Mouse (Mus musculus) left cerebral cortex, postnatal 36 days (tissue): ENCODE measurements around the gene Rbck1. TPM values are rescaled to one million over a fixed set of nuclear protein-coding genes. Genes with fewer than 3 reads are reported as not detected.

Experiments used
- DNase-seq, 2 experiments: peaks; one replicate each; pipeline ENCODE4 v3.0.0; 2021 to 2022; ENCODE audit warnings: low spot score in 2 of 2, mixed read lengths in 1 of 2
- intact Hi-C: fragments of 180-260 bp; cut with DNase I; formaldehyde crosslinking; loops from one replicate; pipeline ENCODE4 v1.15.1; 2025
- total RNA-seq, 2 experiments: library from RNA; stranded (reverse); gene quantifications; 2 replicates each; pipeline ENCODE4 v1.2.3; 2021

Gene Rbck1
- total RNA-seq, 2 experiments from 2014 or later, result 92.3 to 124 TPM

DNA sequence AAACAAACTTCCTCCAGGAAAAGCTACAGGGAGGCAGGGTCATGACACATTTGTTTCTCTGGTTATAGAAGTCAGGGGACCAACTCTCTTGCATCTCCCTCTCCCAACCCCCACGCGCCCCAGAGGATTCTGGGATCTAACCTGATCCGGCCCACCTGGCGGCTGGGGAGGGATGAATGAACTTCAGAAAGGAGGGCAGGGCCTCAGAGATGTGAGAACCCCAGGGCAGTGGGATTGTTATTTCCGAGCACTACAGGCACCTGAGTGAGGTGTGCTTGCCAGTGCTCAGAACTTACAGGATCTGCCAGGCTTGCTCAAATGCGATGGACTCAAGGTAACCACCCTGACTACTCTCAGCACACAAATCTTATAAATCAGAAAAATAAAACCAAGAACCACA, 12.9 kb upstream of the Rbck1 start:
- no peak for DNase-seq
- intact Hi-C loops, result no loop called here

DNA sequence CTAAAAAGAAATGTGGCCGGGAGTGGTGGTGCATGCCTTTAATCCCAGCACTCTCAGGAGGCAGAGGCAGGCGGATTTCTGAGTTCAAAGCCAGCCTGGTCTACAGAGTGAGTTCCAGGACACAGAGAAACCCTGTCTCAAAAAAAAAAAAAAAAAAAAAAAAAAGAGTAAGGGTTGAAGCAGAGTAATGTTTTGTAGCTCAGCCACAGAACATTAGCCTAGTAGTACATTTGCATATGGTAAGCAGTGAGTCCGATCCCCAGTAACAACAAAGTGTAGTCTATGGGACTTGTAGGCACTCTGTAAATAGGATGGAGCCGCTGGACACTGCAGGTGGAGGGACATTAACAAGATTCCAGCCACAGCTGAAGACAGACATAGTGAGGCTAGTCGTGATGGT, 12.5 kb upstream of the Rbck1 start:
- DNase-seq, result no peak
- intact Hi-C loops, result no loop called here

DNA sequence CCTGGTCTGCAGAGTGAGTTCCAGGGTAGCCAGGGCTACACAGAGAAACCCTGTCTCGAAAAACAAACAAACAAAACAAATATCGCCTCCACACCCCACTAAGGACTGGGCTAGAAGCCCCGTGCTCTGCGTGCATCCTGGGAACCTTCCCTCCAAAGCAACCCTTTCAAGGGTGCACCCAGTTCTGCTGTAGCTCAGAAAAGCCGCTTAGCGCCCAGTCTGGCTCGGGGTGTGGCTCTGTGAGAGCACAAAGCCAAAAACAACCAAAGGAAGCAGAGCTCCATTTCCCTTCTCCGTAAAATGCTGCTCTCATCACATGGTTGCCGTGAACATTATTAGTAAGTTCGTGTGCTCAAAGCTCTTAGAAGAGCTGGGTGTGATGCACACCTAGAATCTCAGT, 11.9 kb upstream of the Rbck1 start:
- no peak for DNase-seq
- intact Hi-C loops, result no loop called here

DNA sequence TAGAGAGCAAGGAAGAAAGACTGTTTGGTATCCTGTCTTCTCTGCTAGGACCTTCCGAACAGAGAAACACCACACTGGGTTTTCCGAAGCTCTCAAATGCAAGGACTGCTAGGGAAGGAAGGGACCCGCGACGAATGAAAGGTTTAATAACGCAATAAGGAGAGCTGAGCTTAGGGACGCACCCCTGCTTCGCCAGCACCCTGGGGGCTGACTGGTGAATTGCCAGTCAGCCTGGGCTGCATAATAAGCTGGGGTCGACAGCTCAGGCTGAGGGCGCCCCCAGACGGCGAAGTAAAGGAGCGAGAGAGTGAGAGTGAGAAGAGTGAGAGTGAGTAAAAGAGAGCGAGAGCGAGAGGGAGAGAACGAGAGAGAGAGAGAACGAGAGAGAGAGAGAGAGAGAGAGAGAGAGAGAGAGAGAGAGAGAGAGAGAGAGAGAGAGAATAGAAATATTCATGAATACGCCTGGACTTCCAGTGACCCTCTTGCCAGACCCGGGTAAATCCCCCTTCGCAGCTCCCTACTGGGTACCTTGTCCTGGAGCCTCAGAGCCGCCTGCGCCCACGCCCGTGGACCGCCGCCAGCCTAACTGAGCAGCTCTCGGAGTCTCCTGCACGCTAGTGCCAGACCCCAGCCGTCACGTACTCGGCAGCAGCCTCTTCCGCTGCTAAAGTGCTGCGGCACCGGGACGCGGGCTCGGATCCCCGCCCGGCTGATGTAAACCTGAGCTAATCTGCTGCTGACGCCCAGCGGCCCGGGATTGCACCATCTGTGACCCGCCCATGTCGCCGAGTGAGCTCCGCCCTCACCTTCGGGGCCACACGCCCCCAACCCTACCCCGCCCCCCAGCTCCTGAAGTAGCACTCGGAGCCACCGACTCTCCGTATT, 11.1 kb upstream of the Rbck1 start, which contains the start of gene Trib3:
Trib3 (minus strand) TSS at position 704 of the 885 bp plus-strand sequence.
- intact Hi-C loops, result no loop called here
- peak; percentile 57 to 59 for DNase-seq

DNA sequence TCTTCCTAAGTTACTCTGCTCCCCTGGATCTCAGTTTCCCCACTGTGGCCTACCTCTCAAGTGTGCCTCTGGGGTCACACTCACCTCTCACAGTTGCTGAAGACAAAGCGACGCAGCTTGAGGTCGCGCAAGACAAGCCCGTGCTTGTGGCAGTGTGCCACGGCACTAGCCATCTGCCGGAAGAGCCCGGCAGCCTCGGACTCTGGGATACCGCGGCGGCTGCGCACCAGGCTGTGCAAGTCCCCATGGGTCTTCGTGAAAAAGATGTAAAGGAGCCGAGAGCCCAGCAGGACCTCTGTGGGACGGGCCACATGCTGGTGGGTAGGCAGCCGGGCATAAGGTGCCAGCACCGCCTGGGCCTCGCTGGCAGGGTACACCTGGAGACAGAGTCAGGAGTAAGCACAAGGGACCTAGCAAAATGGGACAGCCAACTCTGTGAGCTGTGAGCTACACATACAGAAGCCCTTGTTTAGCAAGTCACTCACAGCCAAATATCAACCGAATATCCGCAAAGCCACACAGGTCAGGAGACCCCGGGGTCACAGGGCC, 7.3 kb upstream of the Rbck1 start:
- no peak for DNase-seq
- intact Hi-C loops, result no loop called here

DNA sequence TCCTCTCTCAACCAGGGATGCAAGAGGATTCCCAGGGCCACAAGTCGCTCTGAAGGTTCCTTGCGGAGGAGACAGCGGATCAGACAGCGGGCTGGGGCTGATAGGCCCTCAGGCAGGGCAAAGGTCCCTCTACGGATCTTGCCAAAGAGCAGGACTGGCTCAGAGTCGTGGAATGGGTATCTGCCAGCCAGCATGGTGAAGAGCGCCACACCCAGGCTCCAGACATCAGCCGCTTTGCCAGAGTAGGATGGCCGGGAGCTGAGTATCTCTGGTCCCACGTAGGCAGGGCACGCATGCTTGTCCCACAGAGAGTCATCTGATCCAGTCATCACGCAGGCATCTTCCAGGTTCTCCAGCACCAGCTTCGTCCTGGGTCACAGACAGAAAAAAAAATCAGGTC, 5.9 kb upstream of the Rbck1 start:
- DNase-seq, result no peak
- intact Hi-C loops, result no loop called here

DNA sequence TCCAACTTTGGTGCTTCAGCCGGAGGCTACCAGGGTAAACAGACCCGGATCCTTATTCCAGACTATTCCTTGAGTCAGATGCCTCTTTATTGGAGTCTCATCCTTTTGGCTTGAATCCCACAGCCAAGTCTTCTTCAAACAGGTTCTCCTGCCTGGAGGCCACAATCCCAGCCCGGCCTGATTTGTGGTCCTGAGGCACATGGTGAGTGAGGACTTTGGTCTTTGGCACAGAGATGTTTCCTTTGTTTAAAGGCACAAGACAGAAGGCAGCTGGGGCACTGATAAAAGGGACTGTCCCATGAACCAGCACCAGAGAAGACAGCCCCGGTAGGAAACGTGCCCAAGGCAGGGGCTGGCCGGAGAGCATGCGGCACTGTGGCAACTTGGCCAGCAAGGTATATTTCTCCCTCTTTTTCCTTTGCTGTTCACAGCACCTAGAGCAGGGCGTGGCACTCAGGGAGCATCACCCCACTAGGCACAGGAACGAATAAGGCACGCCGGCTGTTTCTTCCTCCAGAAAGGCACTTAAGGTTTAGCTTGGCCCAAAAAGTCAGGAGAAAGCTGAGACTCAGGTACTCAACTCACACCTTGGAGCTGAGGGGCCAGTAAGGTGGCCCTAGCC, 5.2 kb upstream of the Rbck1 start:
- intact Hi-C loops, result no loop called here
- no peak for DNase-seq

DNA sequence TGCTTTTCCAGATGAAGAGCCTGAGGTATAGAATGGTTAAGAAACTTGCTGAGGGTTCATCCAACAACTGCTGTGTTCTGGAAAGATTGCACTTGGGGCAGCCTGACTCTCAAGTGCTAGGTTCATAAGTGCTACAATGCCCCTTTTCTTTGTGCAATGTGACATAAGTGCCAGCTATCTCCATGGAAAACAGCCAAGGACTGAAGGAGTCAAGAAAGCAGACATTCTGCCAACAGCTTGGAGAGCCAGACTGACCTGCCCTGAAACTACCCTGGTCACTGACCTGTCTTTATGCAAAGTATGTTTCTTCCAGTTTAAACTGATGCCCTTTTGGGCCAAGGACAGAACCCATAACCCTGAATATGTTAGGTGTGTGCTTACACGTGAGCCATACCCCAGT, 4.4 kb upstream of the Rbck1 start:
- intact Hi-C loops, result no loop called here
- no peak for DNase-seq

DNA sequence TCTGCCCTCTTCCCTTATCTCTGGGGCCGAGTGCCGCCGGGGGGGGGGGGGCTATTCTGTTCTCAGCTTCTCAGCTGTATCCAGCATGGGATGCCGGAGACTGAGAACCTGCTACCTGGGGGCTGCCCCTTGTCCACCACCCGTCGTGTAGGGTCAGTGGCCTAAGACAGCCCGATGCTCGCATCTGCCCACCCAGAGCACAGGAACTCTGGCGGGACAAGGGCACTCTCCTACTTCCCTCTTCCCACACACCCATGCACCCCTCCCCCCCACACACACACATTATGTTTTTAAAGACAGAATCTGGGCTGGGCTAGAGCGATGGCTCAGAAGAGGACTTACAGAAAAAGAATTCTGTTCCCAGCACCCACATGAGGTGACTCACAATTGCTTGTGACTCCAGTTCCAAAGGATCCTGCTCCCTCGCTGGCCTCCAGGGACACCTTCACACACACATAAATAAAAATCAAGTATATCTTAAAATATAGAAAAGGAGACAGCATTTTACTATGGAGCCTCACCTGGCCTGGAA, 2.9 kb upstream of the Rbck1 start:
- DNase-seq, result no peak
- intact Hi-C loops, result no loop called here

DNA sequence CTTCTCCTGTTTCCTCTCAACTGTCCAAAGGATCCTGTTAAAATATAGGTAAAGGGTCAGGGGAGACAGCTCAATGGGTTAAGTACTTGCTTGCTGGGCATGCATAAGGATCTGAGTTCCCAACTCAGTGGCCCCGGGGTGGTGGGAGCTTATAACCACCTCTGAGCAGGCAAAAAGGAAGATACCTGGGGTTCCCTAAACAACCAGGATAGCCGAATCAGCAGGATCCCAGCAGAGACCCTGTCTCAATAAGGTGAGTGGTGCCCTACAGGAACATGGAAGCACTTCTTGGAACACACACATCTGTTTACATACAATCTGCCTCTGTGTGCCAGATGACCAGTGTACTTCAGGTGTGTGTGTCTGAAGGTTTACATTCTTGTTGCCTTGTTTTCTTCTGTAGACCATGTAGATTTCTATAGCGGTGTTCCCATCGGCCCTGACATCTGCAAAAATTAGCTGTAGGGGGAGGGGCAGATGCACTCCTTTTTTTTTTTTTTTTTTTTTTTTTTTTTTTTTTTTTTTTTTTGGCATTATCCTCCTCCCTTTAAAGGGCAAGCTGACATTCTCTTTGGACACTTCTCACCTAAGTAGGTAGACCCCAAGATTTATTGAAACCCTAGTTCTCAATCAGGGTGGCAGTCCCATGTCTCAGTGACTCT, 1.0 kb upstream of the Rbck1 start:
- no peak for DNase-seq
- intact Hi-C loops, result no loop called here

DNA sequence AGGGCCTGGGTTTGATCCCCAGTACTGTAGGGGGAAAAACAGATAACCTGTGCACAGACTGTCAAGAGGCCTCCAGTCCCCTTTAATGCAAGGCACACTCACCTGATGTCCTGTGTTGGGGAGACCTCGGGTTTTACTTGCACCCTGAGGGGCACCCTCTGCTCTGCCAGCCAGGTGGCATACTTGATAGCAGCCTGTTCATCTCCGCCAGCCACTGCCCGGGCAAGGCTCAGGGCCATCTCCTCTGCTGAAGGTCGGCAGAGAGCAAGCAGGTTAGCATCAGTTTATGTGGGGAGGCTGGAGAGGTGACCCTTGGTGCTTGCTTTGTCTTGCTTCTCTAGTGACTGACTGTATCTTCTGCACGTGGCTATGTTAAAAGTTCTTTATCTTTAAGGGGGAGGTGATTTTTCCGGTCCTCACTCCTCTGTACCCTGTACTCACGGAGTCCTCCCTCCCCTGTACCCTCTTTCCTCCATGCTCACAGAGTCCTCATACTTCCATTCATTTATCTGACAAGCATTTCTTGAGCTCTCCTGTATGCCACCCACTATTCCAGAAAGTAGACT, 1.5 kb downstream of the Rbck1 start:
- intact Hi-C loops, result no loop called here
- DNase-seq, result no peak

DNA sequence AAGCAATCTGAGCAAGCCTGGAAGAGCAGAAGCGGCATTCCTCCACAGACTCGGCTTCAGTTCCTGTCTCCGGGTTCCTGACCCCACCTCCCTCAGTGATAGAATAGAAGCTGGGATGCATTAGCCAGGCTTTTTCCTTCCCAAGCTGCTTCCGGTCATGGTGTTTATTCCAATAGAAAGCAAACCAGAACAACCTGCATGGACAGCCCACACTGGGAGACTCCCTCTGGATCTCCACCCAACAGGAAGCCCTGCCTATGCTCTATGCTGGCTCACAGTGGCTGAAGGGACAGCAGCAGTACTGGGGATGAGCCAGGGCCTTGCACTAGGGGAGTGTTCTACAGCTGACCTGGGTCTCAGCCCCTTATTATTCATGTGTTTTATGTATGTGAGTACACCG, 4.5 kb downstream of the Rbck1 start:
- intact Hi-C loops, result no loop called here

DNA sequence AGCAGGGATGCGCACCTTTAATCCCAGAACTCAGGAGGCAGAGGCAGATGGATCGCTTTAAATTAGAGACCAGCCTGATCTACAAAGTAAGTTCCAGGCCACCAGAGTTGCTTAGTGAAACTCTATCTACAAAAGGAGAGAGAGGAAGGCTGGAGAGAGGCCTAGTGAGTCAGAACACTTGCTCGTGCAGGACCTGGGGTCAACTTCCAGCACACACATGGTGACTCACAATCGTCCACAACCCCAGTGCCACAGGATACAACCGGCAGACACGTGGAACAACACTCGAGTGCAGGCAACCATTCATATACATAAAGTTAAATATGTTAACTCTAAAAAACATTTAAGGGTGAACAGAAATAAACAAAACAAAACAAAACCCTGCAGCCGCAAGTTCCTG, 5.8 kb downstream of the Rbck1 start:
- no peak for DNase-seq
- intact Hi-C loops, result no loop called here

More for the DNA sequence above, 4.5 kb downstream of the Rbck1 start:
- DNase-seq, result no peak

DNA sequence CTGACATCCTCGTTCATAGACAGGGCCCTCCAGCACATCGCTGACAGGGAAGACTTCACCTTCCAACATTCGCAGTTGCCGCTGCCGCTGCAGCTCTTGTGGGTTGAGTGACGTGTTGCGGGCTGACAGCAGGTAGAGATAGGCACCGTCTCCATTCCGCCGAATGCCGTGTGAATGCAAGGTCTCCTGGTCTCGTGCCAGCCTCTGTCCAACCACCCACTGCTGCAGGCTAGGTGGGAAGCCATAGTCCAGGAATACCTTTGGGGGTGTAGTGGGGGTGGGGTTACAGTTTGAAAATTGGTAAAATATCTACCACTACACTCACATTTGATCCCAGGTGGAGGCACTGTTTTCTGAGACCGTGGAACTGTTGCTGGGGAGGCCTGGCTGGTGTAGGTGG, 6.3 kb downstream of the Rbck1 start:
- intact Hi-C loops, result no loop called here
- DNase-seq, result no peak

DNA sequence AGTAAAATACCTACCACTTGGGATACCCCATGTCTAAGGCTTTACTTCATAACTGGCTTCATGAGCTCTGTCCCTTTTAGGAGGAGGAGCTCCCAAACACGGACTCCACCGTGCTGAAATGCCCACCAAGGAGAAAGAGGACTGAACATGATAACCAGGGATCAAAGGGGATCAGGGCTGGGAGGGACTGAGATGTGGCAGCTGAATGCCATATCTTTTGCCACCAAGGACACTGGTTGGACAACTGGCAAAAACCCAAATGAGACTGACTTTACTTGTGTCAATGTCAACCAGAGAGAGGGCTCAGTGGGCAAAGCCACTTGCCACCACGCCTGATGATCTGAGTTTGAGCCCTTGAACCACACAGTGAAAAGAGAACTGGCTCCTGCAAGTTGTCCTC, 7.6 kb downstream of the Rbck1 start:
- no peak for DNase-seq
- intact Hi-C loops, result no loop called here

DNA sequence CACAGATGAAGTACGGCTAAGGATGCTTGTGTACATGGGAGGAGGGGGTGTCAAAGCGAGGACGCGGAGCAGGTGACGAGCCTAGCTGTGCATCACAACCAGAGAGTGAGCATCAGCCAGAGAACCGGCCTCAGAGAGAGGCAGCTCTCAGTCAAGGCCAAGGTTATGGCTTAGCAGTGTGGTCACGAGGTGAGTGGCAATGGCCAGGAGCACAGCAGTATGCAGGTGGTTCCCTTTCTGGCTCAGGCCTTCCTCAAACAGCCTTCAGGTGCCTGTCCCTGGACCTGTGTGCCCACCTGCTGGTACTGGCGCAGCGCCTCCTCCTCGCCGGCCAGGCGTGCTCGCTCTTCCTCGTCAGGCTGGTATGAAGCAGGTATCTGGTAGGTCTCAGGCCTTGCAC, 8.5 kb downstream of the Rbck1 start:
- DNase-seq, result no peak
- intact Hi-C loops, result no loop called here

DNA sequence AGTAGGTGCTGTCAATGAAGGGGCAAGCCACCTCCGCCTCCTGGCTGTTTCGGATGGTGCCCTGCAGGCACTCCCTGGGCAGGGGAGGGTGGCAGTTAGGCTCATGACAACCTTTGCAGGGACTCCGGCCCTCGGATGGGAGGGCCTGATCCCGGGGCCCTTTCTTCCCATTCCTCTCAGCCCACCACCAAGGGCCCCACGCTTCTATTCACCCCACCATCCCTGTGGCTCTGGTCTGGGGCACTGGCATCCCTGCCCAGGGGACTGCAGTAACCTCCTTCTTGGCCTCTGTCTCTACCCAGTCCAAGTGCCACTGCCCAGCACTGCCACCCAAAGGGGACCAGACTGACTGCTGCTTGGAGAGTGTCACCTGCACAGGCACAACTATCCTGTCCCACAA, 10.3 kb downstream of the Rbck1 start:
- DNase-seq, result no peak
- intact Hi-C loops, result no loop called here

DNA sequence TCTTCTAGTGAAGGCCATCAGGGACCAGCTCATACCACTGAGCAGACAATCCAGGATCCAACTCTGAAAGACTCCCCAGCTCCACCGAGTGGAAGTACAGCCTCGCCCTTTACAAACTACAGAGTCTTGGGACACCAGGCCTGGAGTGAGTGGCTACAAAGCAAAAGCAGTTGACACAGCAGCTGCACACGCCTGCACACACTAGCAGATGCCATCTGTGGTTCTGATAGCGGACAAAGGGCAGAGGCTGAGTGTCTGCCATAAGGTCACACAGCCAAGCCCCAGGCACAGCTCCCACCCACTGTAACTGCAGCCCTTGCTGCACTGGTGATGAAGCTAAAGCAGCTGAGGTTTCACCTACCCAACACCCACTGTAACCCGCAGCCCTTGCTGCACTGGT, 10.9 kb downstream of the Rbck1 start:
- intact Hi-C loops, result no loop called here
- no peak for DNase-seq

DNA sequence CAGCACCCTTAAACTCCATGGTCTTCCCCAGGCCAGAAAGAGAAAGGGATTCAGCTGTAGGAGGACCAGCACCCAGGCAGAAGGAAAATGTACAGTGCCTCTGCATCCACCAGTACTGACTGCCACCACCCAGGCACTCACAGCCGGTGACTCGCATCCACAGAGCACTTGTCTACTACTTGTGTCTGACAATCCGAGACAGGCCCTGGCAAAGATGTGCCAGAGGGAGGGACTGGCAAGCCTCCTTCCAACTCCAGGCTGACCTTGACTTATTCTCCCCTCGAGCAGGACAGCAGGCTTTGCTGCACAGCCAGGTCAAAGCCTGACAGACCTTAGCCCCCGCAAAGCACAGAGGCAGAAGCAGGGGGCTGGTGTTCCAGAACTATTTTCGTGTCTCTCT, 15.4 kb downstream of the Rbck1 start:
- intact Hi-C loops, result no loop called here
- no peak for DNase-seq

DNA sequence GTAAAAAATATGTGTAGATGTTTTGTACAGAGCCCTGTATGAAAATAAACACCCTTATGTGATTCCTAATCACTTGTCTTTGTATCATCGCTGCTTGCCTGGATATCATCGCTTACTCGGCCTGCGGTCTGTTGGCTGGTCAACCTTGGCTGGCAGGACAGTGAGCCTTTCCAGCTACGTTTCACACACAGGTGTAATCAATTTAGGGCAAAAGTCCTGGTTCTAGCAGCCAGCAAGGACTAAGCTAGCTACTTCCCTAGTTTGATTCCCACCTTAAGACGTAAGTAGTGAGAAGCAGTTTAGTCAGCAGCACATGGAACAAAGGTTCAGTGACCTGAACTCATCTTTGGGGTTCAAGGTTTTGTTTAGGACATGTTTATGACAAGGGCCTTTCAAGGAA, 18.5 kb downstream of the Rbck1 start:
- intact Hi-C loops, result no loop called here
- no peak for DNase-seq
